Mouse (Mus musculus): Measurements from ENCODE around the gene Chrna4.
A peak's percentile ranks its signal among the peaks of the same experiment; 100 is the strongest.

Chrna4 gene

DNA sequence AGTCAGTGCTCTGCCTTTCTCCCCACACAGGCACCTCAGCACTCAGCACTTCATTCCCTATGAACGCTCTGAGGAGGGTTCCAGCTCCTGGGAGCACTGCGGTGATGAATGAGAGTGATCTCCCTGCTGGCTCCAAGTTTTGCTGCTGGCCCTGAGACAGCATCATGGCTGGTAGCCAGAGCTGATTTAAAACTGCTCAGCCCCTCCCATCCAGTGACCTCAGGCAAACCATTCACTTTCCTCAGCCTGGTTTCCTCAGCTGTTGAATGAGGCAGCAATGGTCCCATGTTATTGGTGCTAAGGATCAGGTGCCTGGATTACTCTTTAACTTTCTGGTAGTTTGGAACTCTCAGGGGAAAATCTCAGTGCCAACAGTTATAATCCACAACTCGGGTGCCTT, at the start of gene Chrna4:
TSS of gene Chrna4 (minus strand) at position 110 of the 400 bp plus-strand sequence.
- no peak for DNase-seq (ENCODE audit: low spot score)

- DNase-seq (ENCODE audit: low spot score), result no peak
Observed at GRCm38 (mm10) chr2:181090123-181090522, 46.8 kb upstream of the Chrna4 start.

- no peak for DNase-seq (ENCODE audit: low spot score)
Observed at GRCm38 (mm10) chr2:181084997-181085396, 41.7 kb upstream of the Chrna4 start.

DNA sequence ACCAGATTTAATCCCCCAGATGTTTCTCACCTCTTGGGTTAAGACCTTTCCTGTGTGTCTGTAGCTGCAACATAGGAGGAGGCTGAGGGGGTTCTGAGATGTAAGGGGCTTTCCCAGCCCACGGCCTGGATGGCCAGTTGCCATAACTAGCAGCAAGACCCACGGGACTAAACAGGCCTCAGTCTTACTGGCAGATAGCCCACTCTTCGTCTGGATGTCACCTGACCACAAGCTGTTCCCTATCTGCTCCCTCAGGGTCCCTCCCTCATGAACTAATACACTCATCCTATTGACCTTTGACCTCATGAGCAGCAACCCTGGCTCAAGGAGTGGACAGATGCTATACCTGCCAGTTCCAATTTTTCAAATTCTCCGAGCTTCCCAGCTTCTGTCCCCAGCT, 40.6 kb upstream of the Chrna4 start:
- no peak for DNase-seq (ENCODE audit: low spot score)

DNA sequence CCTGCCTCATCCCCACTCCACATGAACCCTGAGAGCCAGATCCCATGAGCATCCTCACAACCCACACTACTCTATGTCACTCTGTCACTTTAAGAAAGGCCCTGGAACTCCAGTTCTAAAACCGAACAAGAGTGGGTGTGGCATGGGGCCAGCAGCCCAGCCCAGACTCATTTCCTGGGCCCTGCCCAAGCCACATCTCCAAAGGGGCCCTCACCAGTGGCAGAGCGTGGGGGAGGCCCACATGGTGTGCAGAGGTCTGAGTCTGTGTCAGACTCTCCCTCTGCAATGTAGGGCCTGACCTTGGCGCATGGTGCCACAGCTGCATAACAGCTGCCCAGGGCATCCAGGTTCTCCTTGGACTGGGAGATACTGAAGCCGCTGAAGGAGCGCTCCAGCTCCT, 37.5 kb upstream of the Chrna4 start:
- DNase-seq (ENCODE audit: low spot score), result no peak

- no peak for DNase-seq (ENCODE audit: low spot score)
Observed at GRCm38 (mm10) chr2:181079518-181079917, 36.2 kb upstream of the Chrna4 start.

DNA sequence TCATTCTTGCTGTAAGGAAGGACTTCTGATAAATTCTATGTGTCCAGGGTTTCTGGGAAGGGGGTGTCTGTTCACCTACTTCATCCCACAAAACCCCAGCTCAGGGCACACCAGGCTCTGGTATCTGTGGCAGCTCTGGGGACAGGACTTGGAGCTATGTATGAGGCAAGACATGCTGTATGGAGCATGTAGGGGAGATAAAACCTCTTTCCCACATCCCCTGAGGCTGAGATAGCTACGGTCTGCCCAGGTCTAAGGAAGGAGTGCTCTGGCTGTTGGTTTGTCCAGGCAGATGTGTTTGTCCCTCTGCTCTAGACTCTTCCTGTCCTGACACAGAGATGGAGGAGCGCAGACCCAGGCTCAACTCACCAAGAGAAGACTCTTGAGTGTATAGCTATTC, 35.6 kb upstream of the Chrna4 start:
- no peak for DNase-seq (ENCODE audit: low spot score)

DNA sequence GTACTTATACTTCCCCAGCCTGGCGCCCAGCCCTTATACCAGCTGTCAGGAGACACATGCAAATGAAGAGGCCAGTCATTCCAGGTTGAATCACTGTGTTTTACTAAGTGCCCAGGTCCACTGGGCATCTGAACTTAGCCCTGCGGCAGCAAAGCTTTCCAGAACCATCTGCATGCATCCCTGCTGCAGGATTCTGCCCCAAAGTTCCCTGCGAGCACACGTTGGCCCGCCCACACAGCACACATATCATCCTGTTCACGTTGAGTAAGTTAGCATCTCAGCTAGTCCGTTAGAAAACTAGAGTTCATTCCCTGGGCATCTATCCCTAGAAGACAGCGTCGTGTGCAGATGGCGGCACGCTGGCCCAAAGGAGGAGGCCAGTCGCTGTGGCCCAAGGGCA, 32.2 kb upstream of the Chrna4 start:
- no peak for DNase-seq (ENCODE audit: low spot score)

DNA sequence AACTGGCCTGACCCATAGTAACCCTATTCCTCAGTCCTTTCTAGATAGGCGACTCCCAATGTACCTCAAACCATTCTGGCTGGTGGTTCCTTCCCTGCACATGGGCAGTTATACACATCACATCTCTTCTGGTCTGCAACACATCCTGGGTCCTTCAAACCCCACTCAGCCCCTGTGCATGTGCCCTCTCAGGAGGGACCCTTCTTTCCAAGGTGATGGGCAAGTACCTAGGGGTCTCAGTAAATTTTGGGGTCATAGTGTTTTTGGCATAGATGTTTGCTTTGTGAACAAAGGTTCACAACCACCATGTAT, 29.0 kb upstream of the Chrna4 start:
- no peak for DNase-seq (ENCODE audit: low spot score)

DNA sequence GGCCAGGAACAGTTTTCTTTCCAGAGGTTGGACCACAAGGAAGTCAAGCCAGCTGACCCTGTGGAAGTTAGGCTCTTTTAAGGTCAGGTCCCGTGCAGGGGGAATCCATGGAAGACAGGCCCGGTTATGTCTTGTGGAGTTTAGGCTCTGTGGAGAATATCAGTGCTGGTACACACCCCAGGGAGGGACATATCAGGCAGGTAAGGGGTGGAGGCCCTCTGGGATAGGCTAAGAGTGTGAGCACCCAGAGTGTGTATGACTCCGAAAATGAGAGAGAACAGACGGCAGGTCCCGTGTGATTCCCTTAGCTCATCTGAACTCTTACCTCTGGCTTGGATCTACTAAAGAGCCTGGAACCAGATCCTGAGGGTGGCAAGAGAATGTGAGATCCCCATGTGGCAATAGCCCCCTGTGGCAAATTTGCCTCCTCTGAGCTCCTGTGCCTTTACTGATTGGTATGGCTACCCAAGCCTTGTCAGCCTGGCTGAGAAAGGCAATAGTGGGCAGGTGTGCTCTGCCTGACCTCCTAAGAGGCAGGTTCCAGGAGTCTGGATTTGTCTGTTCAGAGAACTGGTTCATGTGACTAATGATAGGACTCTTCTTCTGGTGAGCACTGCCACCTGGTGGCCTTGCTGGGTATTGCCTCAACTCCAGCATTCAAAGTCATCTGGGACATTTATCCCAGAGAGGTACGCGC, 28.5 kb upstream of the Chrna4 start:
- peak; percentile 94 for DNase-seq (ENCODE audit: low spot score)

GRCm38 (mm10) chr2:181070136-181070535, 26.8 kb upstream of the Chrna4 start:
- DNase-seq (ENCODE audit: low spot score), result no peak

GRCm38 (mm10) chr2:181068499-181068898, 25.2 kb upstream of the Chrna4 start:
- no peak for DNase-seq (ENCODE audit: low spot score)

DNA sequence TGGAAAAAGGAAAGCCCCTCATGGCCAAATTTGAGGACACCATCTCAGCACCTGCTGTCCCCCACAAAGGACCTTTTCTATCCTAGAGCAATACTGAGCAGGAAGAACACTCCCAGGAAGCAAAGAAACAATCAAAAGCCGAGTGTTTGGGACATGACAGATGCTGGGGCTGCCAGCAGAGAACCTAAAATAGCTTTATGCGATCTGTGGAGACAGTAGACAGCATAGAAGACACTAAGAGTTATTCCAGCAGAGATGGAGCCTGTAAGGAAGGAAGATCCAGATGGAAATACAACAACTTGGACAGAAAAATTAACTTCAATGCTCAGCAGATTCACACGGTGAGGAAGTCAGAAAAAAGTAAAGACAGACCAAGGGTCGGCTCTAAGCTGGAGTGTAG, 22.5 kb upstream of the Chrna4 start:
- DNase-seq (ENCODE audit: low spot score), result no peak

DNA sequence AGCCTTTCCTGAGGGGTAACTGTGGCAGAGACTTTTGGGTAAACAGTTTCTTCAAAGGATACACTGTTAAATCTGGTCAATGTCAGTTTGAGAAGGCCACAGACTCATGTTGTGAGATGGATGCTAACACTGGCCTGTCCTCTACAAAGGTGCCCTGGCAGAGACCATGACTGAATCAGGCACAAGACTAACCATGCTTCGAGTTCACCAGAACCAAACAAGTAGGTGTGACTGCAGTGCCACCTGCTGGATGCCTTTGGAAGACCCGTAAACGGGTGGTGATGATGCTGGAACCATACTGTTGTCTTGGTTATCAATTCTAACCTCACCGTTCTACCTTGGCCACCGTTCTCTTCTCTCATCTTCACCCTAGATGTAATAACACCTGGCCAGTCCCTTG, 16.8 kb upstream of the Chrna4 start:
- peak; percentile 93 for DNase-seq (ENCODE audit: low spot score)

GRCm38 (mm10) chr2:181058193-181058592, 14.8 kb upstream of the Chrna4 start:
- DNase-seq (ENCODE audit: low spot score), result peak; percentile 75

DNA sequence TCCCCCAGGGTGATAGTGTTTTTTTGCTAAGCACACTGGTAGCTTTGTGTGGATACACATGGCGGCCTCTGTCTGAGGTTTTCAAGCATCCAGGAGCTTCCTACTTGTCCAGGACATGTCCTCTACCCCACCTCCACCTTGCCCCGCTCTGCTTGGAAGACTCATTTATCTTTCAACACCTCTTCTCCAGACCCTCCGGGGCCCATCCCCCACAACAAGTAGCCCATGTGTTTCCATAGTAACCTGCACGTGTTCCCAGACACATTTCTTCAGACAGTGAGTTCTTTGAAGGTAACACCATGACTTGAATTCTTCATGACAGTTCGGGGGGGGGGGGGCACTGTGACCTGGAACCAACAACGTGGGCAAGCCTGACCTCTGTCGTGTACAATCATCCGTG, 14.0 kb upstream of the Chrna4 start:
- DNase-seq (ENCODE audit: low spot score), result no peak

DNA sequence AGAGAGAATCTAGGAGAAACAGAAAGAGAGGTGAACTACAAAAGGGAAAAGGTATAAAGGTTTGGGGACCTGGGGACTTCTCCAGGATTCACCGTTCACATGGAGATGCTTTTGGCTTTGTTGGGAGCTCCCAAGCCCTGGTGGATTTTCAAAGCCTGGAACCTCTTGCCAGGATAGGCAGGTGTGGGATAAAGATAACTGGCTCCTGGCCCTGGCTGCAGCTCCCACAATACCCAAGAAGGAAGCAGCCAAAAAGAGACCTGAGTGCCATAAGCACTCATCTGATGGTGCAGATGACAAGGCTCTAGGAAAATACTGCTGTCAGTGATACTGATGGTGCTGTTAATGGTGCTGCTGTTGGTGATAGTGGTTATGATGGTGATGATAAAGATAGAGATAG, 8.8 kb upstream of the Chrna4 start:
- DNase-seq (ENCODE audit: low spot score), result no peak

GRCm38 (mm10) chr2:181048986-181049385, 5.6 kb upstream of the Chrna4 start:
- DNase-seq (ENCODE audit: low spot score), result no peak

- no peak for DNase-seq (ENCODE audit: low spot score)
Observed at GRCm38 (mm10) chr2:181048252-181048945, 5.1 kb upstream of the Chrna4 start.

DNA sequence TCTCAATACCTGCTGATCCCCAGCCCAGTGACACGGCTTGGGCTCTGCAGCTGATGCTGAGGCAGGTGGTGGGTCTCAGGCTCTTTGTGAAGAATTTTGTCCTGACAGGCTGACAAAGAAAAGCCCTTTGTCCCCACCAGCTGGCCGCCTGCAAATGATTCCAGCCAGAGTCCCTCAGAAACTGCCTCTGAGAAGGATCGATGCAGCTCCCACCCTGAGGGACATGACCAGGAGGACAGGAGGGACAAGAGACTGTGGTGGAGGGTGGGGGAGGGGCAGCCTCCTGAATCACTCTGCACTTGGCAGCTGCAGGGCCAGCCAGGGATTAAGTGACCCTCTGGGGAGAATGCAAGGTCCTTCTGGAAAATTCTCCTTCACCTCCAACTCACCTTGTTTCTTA, 655 bp upstream of the Chrna4 start:
- DNase-seq (ENCODE audit: low spot score), result peak; percentile 77

- no peak for DNase-seq (ENCODE audit: low spot score)
Observed at GRCm38 (mm10) chr2:181042376-181042775, 970 bp downstream of the Chrna4 start.

- no peak for DNase-seq (ENCODE audit: low spot score)
Observed at GRCm38 (mm10) chr2:181041941-181042340, 1.4 kb downstream of the Chrna4 start.

DNA sequence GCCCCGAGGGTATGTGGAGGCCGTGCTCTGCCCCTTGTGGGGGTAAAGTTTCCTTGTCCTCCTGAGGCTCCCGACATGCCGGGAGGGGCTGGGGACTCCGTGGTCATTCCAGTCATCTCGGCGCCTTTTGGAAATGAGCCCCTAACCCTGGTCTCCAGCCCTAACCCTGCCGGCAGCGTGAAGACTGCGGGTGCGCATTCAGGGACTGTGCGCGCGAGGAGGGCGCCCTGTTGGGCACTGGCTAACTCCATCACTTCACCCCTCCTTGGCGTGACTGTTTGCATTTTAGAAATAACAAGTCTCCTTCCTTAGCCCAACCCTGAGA, 4.0 kb downstream of the Chrna4 start:
- no peak for DNase-seq (ENCODE audit: low spot score)

DNA sequence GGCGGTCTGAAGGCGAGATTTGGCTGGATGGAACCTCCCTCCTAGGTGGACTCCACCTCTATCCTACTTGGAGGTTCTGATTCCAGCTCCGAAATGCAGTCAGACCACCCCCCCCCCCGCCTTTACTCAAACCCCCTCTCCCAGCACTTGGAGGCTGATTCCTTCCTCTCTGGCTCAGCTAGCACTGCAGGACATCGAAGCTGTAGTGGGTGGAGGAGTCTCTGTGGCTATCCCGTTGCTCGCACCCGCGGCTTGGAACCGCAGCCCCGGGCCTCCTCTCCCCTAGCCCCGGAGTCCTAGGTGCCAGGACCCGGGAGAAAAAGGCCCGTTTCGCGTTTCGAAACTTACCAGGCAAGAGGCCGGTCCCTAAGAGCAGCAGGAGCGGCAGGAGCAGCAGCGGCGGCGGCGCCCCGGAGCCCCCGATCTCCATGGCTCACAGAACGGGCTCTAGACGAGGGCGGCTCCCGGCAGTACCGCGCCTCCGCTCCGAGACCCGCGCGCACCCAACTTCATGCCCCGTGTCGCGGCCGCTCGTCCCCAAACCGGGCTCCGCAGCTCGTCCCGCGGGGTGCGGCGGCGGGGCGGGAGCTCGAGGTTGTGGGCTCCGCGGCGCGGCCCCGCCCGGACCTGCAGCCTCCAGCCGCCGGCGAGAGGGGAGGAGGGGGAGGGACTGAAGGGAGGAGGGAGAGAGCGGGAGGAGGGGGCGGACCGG, 4.5 kb downstream of the Chrna4 start:
- DNase-seq (ENCODE audit: low spot score), result peak; percentile 67

All from retina, embryonic 14.5 days (tissue).